Mouse (Mus musculus) testis, adult 2 months (tissue): ENCODE measurements around the gene Gm20388.

Experiments
- CTCF ChIP-seq: fragments of 200-500 bp; IDR thresholded peaks from 2 replicates; pipeline ENCODE4 v1.5.1; 2012; ENCODE audit warnings: low read depth, mild to moderate bottlenecking, inconsistent platforms, low read length, moderate library complexity; ENCODE audit not compliant: control insufficient read depth, insufficient read depth, insufficient replicate concordance
- POLR2A ChIP-seq: fragments of 200-500 bp; IDR thresholded peaks from 2 replicates; pipeline ENCODE4 v1.6.1; 2012; ENCODE audit warnings: low read depth, mild to moderate bottlenecking, inconsistent platforms, low read length, moderate library complexity; ENCODE audit not compliant: control insufficient read depth

DNA sequence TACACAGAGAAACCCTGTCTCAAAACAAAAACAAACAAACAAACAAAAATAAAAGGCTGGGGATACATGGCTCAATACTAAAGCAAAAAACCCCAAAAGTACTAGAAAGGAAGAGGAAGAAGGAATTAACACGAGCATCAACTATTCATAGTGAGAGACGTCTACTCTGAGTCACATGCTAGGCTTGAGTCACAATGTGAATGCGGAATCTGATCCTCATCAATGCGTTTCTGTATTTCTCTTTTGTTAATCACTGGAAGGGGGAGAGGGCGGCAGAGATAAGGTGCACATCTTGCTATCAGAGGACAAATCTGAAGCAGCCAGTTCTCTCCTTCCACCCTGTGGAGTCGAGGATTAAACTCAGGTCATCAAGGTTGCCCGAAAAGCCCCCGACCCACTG is 3117.1 kb downstream of the Gm20388 start:
- TF ChIP-seq CTCF = no peak
- TF ChIP-seq POLR2A = no peak
